ENCODE assay signal across 16 mouse cellular contexts in the genomic region with DNA sequence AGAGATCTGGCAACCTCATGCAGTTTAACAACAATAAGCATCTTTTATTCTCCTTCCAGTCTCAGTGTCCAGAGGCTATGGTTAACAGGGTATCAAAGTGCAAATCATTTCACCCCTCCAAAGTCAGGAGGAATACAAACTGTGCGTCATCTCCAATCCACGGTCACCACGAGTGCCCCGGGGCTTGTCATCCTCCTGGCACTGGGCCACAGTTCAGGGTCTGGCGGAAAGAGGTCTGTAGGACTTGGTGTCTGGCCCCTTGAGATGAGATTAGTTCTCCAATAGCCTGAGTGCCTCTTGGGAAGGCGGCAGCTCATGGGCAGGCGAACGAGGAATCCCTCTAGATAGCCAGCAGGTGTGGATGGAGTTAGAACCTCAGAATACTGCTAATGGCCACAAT. TPM values are rescaled to one million over a fixed set of nuclear protein-coding genes. Genes with fewer than 3 reads are reported as not detected.
DNase-seq lines count a peak whose midpoint lies in the region; ATAC-seq and TF ChIP-seq lines count a peak whose summit lies in the region.
"Had no signal": no experiment of that assay in that cellular context is flagged by ENCODE, and none has a peak within 500 bp of the region (broad histone marks: within the 10 kb centered on the region; RNA-seq: fewer than 3 reads in every experiment).

No protein-coding gene starts in this region.

- TF ChIP-seq CTCF in heart, postnatal 0 days (IDR thresholded peaks at IDR 0.05; ENCODE audit: low read depth), result no peak

- no peak for ATAC-seq in cerebellum, adult (ENCODE audit: insufficient number of reproducible peaks, low FRiP score, low TSS enrichment)
- ATAC-seq in heart, postnatal 0 days (ENCODE audit: insufficient read depth, low read depth), result peak; percentile 52
- no peak for ATAC-seq in neural tube, embryonic 15.5 days (ENCODE audit: low FRiP score)
- ATAC-seq: forebrain, postnatal 0 days; lung, postnatal 0 days; midbrain, embryonic 15.5 days had no signal

- TF ChIP-seq EP300 in heart, postnatal 0 days (IDR thresholded peaks at IDR 0.05; ENCODE audit: low read depth), result no peak

- H3K4me2 ChIP-seq in heart, postnatal 0 days (ENCODE audit: low read depth, low read length), result no peak overlapping the region
- no peak overlapping the region for H3K4me2 ChIP-seq in neural tube, embryonic 15.5 days
- H3K4me2 ChIP-seq: midbrain, embryonic 15.5 days had no signal

- no peaks in the 10 kb centered on the region for H3K9me3 ChIP-seq in heart, postnatal 0 days (replicated peaks; ENCODE audit: control insufficient read depth, low read length)
- no peaks in the 10 kb centered on the region for H3K9me3 ChIP-seq in neural tube, embryonic 15.5 days (replicated peaks)
- H3K9me3 ChIP-seq: hindbrain, embryonic 10.5 days; midbrain, embryonic 15.5 days had no signal

- H3K27ac ChIP-seq in heart, postnatal 0 days (ENCODE audit: low read depth), result no peak overlapping the region
- H3K27ac ChIP-seq in neural tube, embryonic 15.5 days (replicated peaks), result 0 out of 2 replicates have a peak overlapping the region, but pooled peaks have one; percentile 28
- H3K27ac ChIP-seq in macrophage, result peak overlapping the region; percentile 81
- H3K27ac ChIP-seq: hindbrain, embryonic 10.5 days; midbrain, embryonic 15.5 days had no signal

- peak; percentile 21 to 52 for DNase-seq in cerebellum, adult 18-20 months
- no peak for DNase-seq in heart, postnatal 0 days (ENCODE audit: low spot score)
- no peak for DNase-seq in heart, adult 8-10 months (ENCODE audit: low spot score)
- DNase-seq in neural tube, embryonic 10.5 days (ENCODE audit: extremely low spot score, low spot score), result no peak
- DNase-seq in c-Kit-positive CD71-positive TER-119-positive erythroid progenitor cells, embryonic 14.5 days (ENCODE audit: low spot score), result no peak
- DNase-seq: embryo, embryonic 11 days; forebrain, postnatal 0 days; kidney, adult 9 months; liver had no signal

- H3K27me3 ChIP-seq in heart, postnatal 0 days (ENCODE audit: control insufficient read depth, insufficient read depth, low read length), result no peaks in the 10 kb centered on the region
- no peaks in the 10 kb centered on the region for H3K27me3 ChIP-seq in neural tube, embryonic 15.5 days (replicated peaks)
- H3K27me3 ChIP-seq: CH12.LX; midbrain, embryonic 15.5 days had no signal

- 19% methylated on average over 8 of the region's 8 CpGs for WGBS in heart, postnatal 0 days
- 58% methylated on average over 8 of the region's 8 CpGs for WGBS in neural tube, embryonic 15.5 days
- WGBS in macrophage (ENCODE audit: missing documents), result 91% methylated on average over 8 of the region's 8 CpGs

- no peak overlapping the region for H3K9ac ChIP-seq in heart, postnatal 0 days (replicated peaks; ENCODE audit: low read depth, low read length)
- no peak overlapping the region for H3K9ac ChIP-seq in neural tube, embryonic 15.5 days (replicated peaks)
- H3K9ac ChIP-seq: forebrain, postnatal 0 days; midbrain, embryonic 15.5 days had no signal

- 0 out of 2 replicates have a peak, but pooled peaks cover under 1% of the 10 kb centered on the region for H3K4me1 ChIP-seq in heart, postnatal 0 days (ENCODE audit: control insufficient read depth, insufficient read depth)
- H3K4me1 ChIP-seq in neural tube, embryonic 15.5 days, result peaks cover 12% of the 10 kb centered on the region
- H3K4me1 ChIP-seq: hindbrain, embryonic 10.5 days; midbrain, embryonic 15.5 days had no signal

- H3K36me3 ChIP-seq in heart, postnatal 0 days (replicated peaks; ENCODE audit: control insufficient read depth, insufficient read depth, low read length), result peaks cover 72% of the 10 kb centered on the region
- peaks cover 63% of the 10 kb centered on the region for H3K36me3 ChIP-seq in neural tube, embryonic 15.5 days
- peaks cover 85% of the 10 kb centered on the region for H3K36me3 ChIP-seq in macrophage (ENCODE audit: inconsistent target)

- H3K79me2 ChIP-seq in macrophage (ENCODE audit: inconsistent target), result no peaks in the 10 kb centered on the region

- H3K4me3 ChIP-seq in heart, postnatal 0 days (ENCODE audit: low read depth, low read length), result no peak overlapping the region
- H3K4me3 ChIP-seq in neural tube, embryonic 15.5 days (replicated peaks), result no peak overlapping the region
- H3K4me3 ChIP-seq in macrophage (ENCODE audit: inconsistent target), result no peak overlapping the region
- H3K4me3 ChIP-seq: hindbrain, embryonic 10.5 days; midbrain, embryonic 15.5 days had no signal

RNA-seq across cellular contexts. Expression of a gene that starts 15.8 kb away (rescaled TPM):
- 2.6 and 6.2 TPM in 2 replicates for total RNA-seq in heart, postnatal 0 days (2014; rRNA removed; ENCODE audit: low replicate concordance)
- polyA plus RNA-seq in heart, postnatal 0 days (2015; fragmentation: Nextera tagmentation; extraction: Ambion mirVana), result 1.3 and 1.5 TPM in 2 replicates
- 1 to 10 TPM in 3 of 4 experiments, under 1 TPM in 1; 0.95 to 1.4 (median 1.1) TPM for total RNA-seq in heart, adult 8-10 months (2022)
- polyA plus RNA-seq in neural tube, embryonic 15.5 days (2015; fragmentation: Nextera tagmentation; extraction: Ambion mirVana), result 0.88 and 3.7 TPM in 2 replicates
- 1,000 to 10,000 TPM; 1,136 to 6,556 (median 3,620) TPM for total RNA-seq in macrophage (2018; cell fraction: chromatin; rRNA removed)
- 100 to 1,000 TPM in 17 of 26 experiments, 10 to 100 TPM in 9; 69.2 to 344 (median 158) TPM for total RNA-seq in macrophage (2018; cell fraction: cytosol; rRNA removed)
- 1,000 to 10,000 TPM in 20 of 26 experiments, 100 to 1,000 TPM in 6; 493 to 2,755 (median 1,436) TPM for total RNA-seq in macrophage (2018; cell fraction: nucleus; rRNA removed)
- polyA plus RNA-seq in macrophage (2018), result 63.3 to 156 TPM (median 108 TPM) in 3 replicates

RNA-seq across cellular contexts. Expression of a gene that starts 50.1 kb away (rescaled TPM):
- total RNA-seq in heart, postnatal 0 days (2014; rRNA removed; ENCODE audit: low replicate concordance), result 3.3 and 23.4 TPM in 2 replicates
- 2.9 and 3.3 TPM in 2 replicates for polyA plus RNA-seq in heart, postnatal 0 days (2015; fragmentation: Nextera tagmentation; extraction: Ambion mirVana)
- total RNA-seq in heart, adult 8-10 months (2022), result 1 to 10 TPM; 1.4 to 2.6 (median 1.5) TPM
- 5.6 and 15.8 TPM in 2 replicates for polyA plus RNA-seq in neural tube, embryonic 15.5 days (2015; fragmentation: Nextera tagmentation; extraction: Ambion mirVana)
- total RNA-seq in macrophage (2018; cell fraction: chromatin; rRNA removed), result 10 to 100 TPM in 25 of 26 experiments, 1 to 10 TPM in 1; 8.9 to 37.5 (median 19.6) TPM
- 10 to 100 TPM; 20.0 to 56.2 (median 35.3) TPM for total RNA-seq in macrophage (2018; cell fraction: cytosol; rRNA removed)
- total RNA-seq in macrophage (2018; cell fraction: nucleus; rRNA removed), result 10 to 100 TPM; 14.7 to 47.2 (median 30.6) TPM
- polyA plus RNA-seq in macrophage (2018), result 28.9 to 47.9 TPM (median 35.4 TPM) in 3 replicates

Comparison
In these comparisons a context has a peak if more than half of its experiments do, and no peak if none do; other contexts are left out.
1. DNase-seq: peak in cerebellum, adult 18-20 months (2 of 2); none in heart, postnatal 0 days (single experiment), heart, adult 8-10 months (single experiment), neural tube, embryonic 10.5 days (single experiment) and c-Kit-positive CD71-positive TER-119-positive erythroid progenitor cells, embryonic 14.5 days (single experiment).
2. RNA of a gene that starts 15.8 kb away (polyA plus RNA-seq): 63.3 to 156 TPM in macrophage; 1.3 to 1.5 TPM in heart, postnatal 0 days and 0.88 to 3.7 TPM in neural tube, embryonic 15.5 days; every median in the first group is over 10 times any median in the second.